Mouse (Mus musculus): Measurements from ENCODE around the gene Ppp1r16b. TPM values are rescaled to one million over a fixed set of nuclear protein-coding genes. Genes with fewer than 3 reads are reported as not detected.

Gene Ppp1r16b
- polyA plus RNA-seq, 2 experiments from 2014 or later, result 121 to 150 TPM

- ATAC-seq, result no peak
Measured at GRCm38 (mm10) chr2:158692191-158692590, 27.0 kb downstream of the Ppp1r16b start.

GRCm38 (mm10) chr2:158695811-158696210 is 30.6 kb downstream of the Ppp1r16b start:
- no peak for ATAC-seq

- no peak for ATAC-seq
Measured at GRCm38 (mm10) chr2:158696451-158696850, 31.3 kb downstream of the Ppp1r16b start.

- ATAC-seq, result no peak
Measured at GRCm38 (mm10) chr2:158699908-158700307, 34.7 kb downstream of the Ppp1r16b start.

- peak; percentile 53 for ATAC-seq
Measured at GRCm38 (mm10) chr2:158700535-158701256, 35.5 kb downstream of the Ppp1r16b start.

- ATAC-seq, result peak; percentile 59
Measured at GRCm38 (mm10) chr2:158701505-158701904, 36.3 kb downstream of the Ppp1r16b start.

GRCm38 (mm10) chr2:158702176-158702575 is 37.0 kb downstream of the Ppp1r16b start:
- no peak for ATAC-seq

GRCm38 (mm10) chr2:158704720-158705119 is 39.5 kb downstream of the Ppp1r16b start:
- ATAC-seq, result no peak

GRCm38 (mm10) chr2:158705529-158705928 is 40.3 kb downstream of the Ppp1r16b start:
- peak; percentile 44 for ATAC-seq

- ATAC-seq, result peak; percentile 87
Measured at GRCm38 (mm10) chr2:158706704-158707408, 41.7 kb downstream of the Ppp1r16b start.

GRCm38 (mm10) chr2:158708121-158708520 is 42.9 kb downstream of the Ppp1r16b start:
- no peak for ATAC-seq

GRCm38 (mm10) chr2:158711929-158712751 is 46.9 kb downstream of the Ppp1r16b start:
- no peak for ATAC-seq

- no peak for ATAC-seq
Measured at GRCm38 (mm10) chr2:158714826-158715225, 49.6 kb downstream of the Ppp1r16b start.

- no peak for ATAC-seq
Measured at GRCm38 (mm10) chr2:158716066-158716465, 50.9 kb downstream of the Ppp1r16b start.

- peak; percentile 18 for ATAC-seq
Measured at GRCm38 (mm10) chr2:158717551-158718418, 52.6 kb downstream of the Ppp1r16b start.

GRCm38 (mm10) chr2:158718816-158719549 is 53.8 kb downstream of the Ppp1r16b start:
- peak; percentile 76 for ATAC-seq

GRCm38 (mm10) chr2:158720715-158721370 is 55.6 kb downstream of the Ppp1r16b start:
- ATAC-seq, result no peak

GRCm38 (mm10) chr2:158721481-158721880 is 56.3 kb downstream of the Ppp1r16b start:
- no peak for ATAC-seq

GRCm38 (mm10) chr2:158722135-158722534 is 56.9 kb downstream of the Ppp1r16b start:
- ATAC-seq, result no peak

GRCm38 (mm10) chr2:158722991-158723551 is 57.9 kb downstream of the Ppp1r16b start:
- ATAC-seq, result peak; percentile 38
